Mouse (Mus musculus) cerebellum, adult 18-20 months (tissue): ENCODE measurements at regions not wholly inside any gene's neighbourhood (a gene's known extent, or its start where the extent isn't known, plus 50 kb on each side); places are given as distances from the start of the nearest gene placed in this dataset.

Experiments used
- DNase-seq, 2 experiments: peaks; one replicate each; pipeline ENCODE4 v3.0.0; 2021

- no peak for DNase-seq
These were observed 105.2 kb downstream of the 1810010D01Rik start for GRCm38 (mm10) chr7:145102692-145103091.

GRCm38 (mm10) chr7:145102216-145102615 is 105.7 kb downstream of the 1810010D01Rik start:
- DNase-seq: peak in 1 of 2 experiments; percentile 3

- DNase-seq: no peak
These were observed 109.6 kb downstream of the 1810010D01Rik start for GRCm38 (mm10) chr7:145098335-145098734.

GRCm38 (mm10) chr7:145094134-145094526 is 113.8 kb downstream of the 1810010D01Rik start:
- no peak for DNase-seq

- DNase-seq: no peak
These were observed 114.3 kb downstream of the 1810010D01Rik start for GRCm38 (mm10) chr7:145093417-145094133.

GRCm38 (mm10) chr7:145092392-145093176 is 115.3 kb downstream of the 1810010D01Rik start:
- DNase-seq: no peak

GRCm38 (mm10) chr7:145090849-145091248 is 117.1 kb downstream of the 1810010D01Rik start:
- DNase-seq: no peak

- no peak for DNase-seq
These were observed 118.6 kb downstream of the 1810010D01Rik start for GRCm38 (mm10) chr7:145089315-145089721.

- no peak for DNase-seq
These were observed 119.3 kb downstream of the 1810010D01Rik start for GRCm38 (mm10) chr7:145088655-145089054.

- no peak for DNase-seq
These were observed 120.1 kb downstream of the 1810010D01Rik start for GRCm38 (mm10) chr7:145087790-145088189.

- DNase-seq: no peak
These were observed 124.8 kb downstream of the 1810010D01Rik start for GRCm38 (mm10) chr7:145082917-145083752.

- no peak for DNase-seq
These were observed 132.5 kb upstream of the Ccnd1 start for GRCm38 (mm10) chr7:145071996-145072790.

- DNase-seq: no peak
These were observed 131.8 kb upstream of the Ccnd1 start for GRCm38 (mm10) chr7:145071533-145071932.

GRCm38 (mm10) chr7:145067366-145067765 is 127.6 kb upstream of the Ccnd1 start:
- DNase-seq: no peak

- DNase-seq: no peak
These were observed 116.6 kb upstream of the Ccnd1 start for GRCm38 (mm10) chr7:145056320-145056719.

- no peak for DNase-seq
These were observed 111.9 kb upstream of the Ccnd1 start for GRCm38 (mm10) chr7:145051616-145052015.

- DNase-seq: no peak
These were observed 111.0 kb upstream of the Ccnd1 start for GRCm38 (mm10) chr7:145050729-145051128.

GRCm38 (mm10) chr7:145048481-145048877 is 108.8 kb upstream of the Ccnd1 start:
- no peak for DNase-seq

- no peak for DNase-seq
These were observed 108.2 kb upstream of the Ccnd1 start for GRCm38 (mm10) chr7:145047771-145048480.

GRCm38 (mm10) chr7:145045230-145045629 is 105.5 kb upstream of the Ccnd1 start:
- DNase-seq: no peak

GRCm38 (mm10) chr7:145043455-145044149 is 103.9 kb upstream of the Ccnd1 start:
- DNase-seq: no peak
